Comparison of ENCODE assay signal across 9 mouse cellular contexts in genomic region chrX:53058459-53059280, GRCm38 (mm10).
DNase-seq lines count a peak whose midpoint lies in the region; ATAC-seq and TF ChIP-seq lines count a peak whose summit lies in the region.
"Had no signal": no experiment of that assay in that cellular context is flagged by ENCODE, and none has a peak within 500 bp of the region (broad histone marks: within the 10 kb centered on the region; RNA-seq: fewer than 3 reads in every experiment).

No protein-coding gene starts in this region.

- no peak overlapping the region for H3K27ac ChIP-seq in liver, embryonic 12.5 days
- H3K27ac ChIP-seq in left cerebral cortex, adult 2 months = no peak overlapping the region
- H3K27ac ChIP-seq: macrophage had no signal

- no peaks in the 10 kb centered on the region for H3K9me3 ChIP-seq in liver, embryonic 12.5 days (replicated peaks)

- peaks cover 26% of the 10 kb centered on the region for H3K27me3 ChIP-seq in liver, embryonic 12.5 days (replicated peaks)

- peak overlapping the region; percentile 37 for H3K4me3 ChIP-seq in liver, embryonic 12.5 days
- no peak overlapping the region for H3K4me3 ChIP-seq in left cerebral cortex, adult 2 months

- H3K4me2 ChIP-seq in liver, embryonic 12.5 days = peak overlapping the region; percentile 82

- intact Hi-C loops in heart, postnatal 10 days (cut with DNase I) = loop anchor here (5.0 kb wide), 2 partner anchors 94 to 154 kb away; no protein-coding TSS in a partner anchor
- intact Hi-C loops in left cerebral cortex, adult 2 months (cut with DNase I) = loop anchor here (5.0 to 10.0 kb wide), 2 partner anchors 176 to 209 kb away; partner anchors contain the start of gene Fam122b

- no peak for TF ChIP-seq CTCF in left cerebral cortex, adult 2 months (IDR thresholded peaks at IDR 0.05)

- ATAC-seq in liver, embryonic 12.5 days = no peak
- ATAC-seq in neutrophil, adult 5-6 weeks (ENCODE audit: extremely low read depth, insufficient number of reproducible peaks, low FRiP score, poor library complexity, severe bottlenecking) = 0 out of 2 replicates have a peak, but pooled peaks have one; percentile 9

- peaks cover 6% of the 10 kb centered on the region for H3K36me3 ChIP-seq in liver, embryonic 12.5 days

- DNase-seq in ovary, postnatal 36 days (ENCODE audit: low spot score) = peak; percentile 44
- no peak for DNase-seq in ovary, postnatal 14 days (ENCODE audit: low spot score)
- DNase-seq in embryo, embryonic 11 days = peak; percentile 58
- DNase-seq in heart, postnatal 10 days = peak; percentile 52 to 58
- DNase-seq in left cerebral cortex, adult 2 months (ENCODE audit: extremely low spot score in 1 of 2, low spot score in 2 of 2) = no peak
- no peak for DNase-seq in left cerebral cortex, adult 9 months (ENCODE audit: low spot score in 2 of 2)

- H3K4me1 ChIP-seq in liver, embryonic 12.5 days = peaks cover 19% of the 10 kb centered on the region

- 8% methylated on average over 33 of the region's 33 CpGs for WGBS in liver, embryonic 12.5 days (ENCODE audit: insufficient replicate concordance)

- H3K9ac ChIP-seq in liver, embryonic 12.5 days = peak overlapping the region; percentile 35

Comparison
In these comparisons a context has a peak if more than half of its experiments do, and no peak if none do; other contexts are left out.
1. DNase-seq: peak in ovary, postnatal 36 days (single experiment), embryo, embryonic 11 days (single experiment) and heart, postnatal 10 days (2 of 2); none in ovary, postnatal 14 days (single experiment), left cerebral cortex, adult 2 months (0 of 2) and left cerebral cortex, adult 9 months (0 of 2).